Mouse (Mus musculus) gonadal fat pad, adult 2 months (tissue): Measurements from ENCODE around the gene Rpp21. TPM values are rescaled to one million over a fixed set of nuclear protein-coding genes. Genes with fewer than 3 reads are reported as not detected.
"Not testable (repeated sequence)": the region's sequence is repeated elsewhere in the genome, so short reads cannot be mapped to it uniquely, and the experiment has no call there.

Experiments
- DNase-seq: peaks from one replicate; pipeline ENCODE4 v3.0.0-alpha.2; 2012; ENCODE audit warnings: low read depth
- polyA plus RNA-seq: library from polyadenylated mRNA; depleted of rRNA; stranded (reverse); fragments of >200 nt; gene quantifications from 2 replicates; pipeline ENCODE4 v1.2.3, GENCODE M21; 2012; rRNA removed

Gene Rpp21
- polyA plus RNA-seq, 1 experiment, result 58.0 TPM

DNA sequence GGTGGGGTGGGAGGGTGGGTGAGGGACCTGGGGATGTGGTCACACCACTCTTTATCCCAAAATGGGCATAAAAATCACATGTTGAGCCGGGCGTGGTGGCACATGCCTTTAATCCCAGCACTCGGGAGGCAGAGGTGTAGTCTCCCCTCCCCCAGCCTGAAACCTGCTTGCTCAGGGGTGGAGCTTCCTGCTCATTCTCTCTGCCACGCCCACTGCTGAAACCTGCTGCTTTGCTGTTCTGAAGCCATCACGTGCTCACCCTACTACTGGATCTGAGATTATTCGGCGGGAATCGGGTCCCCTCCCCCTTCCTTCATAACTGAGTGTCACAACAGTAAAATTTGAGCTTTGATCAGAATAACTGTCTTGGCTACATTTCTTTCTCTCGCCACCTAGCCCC, 22.6 kb downstream of the Rpp21 start:
- not testable (repeated sequence) for DNase-seq

DNA sequence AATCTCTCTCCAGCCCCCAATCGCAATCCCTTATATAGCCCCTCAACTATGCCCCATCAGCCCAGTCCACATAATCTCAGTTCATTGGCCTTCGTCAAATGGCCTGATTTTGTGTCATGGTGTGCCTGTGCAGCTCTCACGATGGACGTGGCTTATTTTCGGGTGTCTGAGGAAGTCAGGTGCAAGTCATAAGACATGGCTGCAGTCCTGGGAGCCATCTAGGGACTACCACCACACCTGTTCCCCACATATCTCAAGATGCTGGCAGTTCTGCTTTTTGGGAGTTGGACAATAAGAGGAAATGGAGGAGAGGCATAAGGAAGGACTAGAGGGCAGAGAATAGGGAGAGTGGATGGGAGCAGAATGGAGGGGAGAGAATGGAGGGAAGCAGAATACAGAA, 24.3 kb downstream of the Rpp21 start:
- DNase-seq, result no peak

DNA sequence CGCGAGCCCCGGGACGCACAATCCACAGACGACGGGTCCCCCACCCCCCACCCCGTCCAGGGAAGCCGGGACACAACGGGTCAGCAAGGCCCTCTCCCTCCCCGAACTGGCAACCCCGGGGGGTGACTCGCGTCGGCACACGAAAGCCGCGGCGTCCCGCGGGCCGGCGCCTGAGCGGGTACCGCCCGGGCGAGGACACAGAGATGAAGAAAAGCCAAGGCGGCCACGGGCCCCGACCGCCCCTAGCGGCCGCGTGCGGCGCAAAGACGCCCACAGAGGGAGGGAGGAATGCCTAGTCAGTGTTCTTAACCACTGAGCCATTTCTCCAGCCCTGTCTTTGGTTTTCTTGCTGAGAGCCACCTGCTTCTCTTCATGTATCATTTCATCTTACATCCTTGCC, 26.6 kb downstream of the Rpp21 start:
- DNase-seq, result peak; percentile 49

DNA sequence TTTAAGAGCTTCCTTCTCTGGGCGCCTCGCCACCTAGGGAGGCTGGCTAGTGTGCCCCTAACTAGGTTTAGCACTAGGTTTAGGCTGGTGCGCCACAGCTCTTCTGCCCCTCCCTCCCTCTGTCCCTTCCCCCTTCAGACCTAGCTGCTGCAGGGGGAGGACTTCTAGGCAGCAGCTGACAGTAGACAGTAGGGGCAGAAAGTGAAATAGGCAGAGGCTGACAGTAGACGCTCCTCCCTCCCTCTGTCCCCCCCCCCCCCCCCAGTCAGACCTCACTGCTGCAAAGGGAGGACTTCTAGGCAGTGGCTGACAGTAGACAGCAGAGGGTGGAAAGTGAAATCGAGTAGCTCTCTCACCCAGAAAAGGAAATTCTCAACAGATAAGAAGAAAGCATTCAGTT, 28.8 kb downstream of the Rpp21 start:
- no peak for DNase-seq

DNA sequence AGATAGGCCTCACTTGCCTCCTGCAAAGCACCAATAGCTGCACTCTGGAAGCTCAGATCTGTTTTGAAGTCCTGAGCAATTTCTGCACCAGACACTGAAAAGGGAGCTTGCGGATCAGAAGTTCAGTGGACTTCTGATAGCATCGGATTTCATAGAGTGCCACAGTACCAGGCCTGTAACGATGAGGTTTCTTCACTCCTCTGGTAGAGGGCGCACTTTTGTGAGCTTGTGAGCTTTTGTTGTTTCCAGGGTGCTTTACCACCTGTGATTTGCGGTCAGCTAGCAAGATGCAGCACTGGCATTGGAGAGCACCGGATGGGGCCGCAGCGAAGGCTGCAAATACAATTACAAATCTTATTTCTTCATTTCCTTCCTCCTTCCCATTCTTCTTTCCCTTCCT, 30.9 kb downstream of the Rpp21 start:
- DNase-seq, result no peak

DNA sequence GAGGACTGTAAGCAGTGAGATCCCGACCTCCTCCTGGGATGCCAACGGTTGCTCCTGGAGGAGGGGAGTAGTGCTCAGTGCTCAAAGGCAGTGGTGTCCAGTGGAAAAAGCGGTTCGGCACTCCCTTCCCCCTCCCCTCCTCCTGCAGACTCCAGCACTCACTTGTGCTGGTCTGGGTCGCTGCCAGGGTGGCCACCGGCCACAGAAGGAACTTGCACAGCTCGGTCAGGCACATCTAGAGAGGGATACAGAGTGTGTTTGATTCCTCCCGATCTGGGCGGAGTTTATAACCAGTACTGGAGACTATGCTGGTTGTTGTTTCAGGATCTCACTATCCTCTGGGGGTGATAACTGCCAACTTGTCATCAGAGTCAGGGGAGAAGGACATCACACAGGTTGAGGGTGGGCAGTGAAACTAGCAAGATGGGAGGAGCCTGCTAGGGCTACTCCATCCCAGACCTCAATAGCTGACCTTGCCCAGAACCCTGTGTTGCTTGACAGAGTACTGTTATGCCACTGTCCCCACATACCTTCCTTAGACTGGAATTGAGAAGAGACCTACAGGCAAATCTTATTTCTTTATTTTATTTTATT, 32.5 kb downstream of the Rpp21 start:
- DNase-seq, result no peak

DNA sequence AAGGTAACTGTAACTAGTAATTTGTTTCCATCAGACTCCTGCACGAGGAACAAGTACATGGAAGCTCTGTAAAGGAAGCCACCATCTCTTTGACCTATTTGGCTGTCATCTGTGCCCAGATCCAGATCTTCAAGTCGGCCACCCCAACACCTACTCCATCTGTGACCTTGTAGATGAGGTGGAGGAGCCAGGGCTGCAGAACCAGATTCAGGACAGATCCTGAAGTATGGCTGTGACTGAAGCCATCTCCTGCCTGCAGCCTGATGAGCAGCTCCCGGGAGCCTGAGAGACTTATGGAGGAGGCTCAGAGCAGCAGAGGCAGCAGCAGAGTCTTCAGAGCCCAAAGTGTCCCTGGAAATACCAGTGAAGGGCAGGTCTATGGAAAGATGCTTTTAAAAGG, 33.4 kb downstream of the Rpp21 start:
- DNase-seq, result no peak

DNA sequence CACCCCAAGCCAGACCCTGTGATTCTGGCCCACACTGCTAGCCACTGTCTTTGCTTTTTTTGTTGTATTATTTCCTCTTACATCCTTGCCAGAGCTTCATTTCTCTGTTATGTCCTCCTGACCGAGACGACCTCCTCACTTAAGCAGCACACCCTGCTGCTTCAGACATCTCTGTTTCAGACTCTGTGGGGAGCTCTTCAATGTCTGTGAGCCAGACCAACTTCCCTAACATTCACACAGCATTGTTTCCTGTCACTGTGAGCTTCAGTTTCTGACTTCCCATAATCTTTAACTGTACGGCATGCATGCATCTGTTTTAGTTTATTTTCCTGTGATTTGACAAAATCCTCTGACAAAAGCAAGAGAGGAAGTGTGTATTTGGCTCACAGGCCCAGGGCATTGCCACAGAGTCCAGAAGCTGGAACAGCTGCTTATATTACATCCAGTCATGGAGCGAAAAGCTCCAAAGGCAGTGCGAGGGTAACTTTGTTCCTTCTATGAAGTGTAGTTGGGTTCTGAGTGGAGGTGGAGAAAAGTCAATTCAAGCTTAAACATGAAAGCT, 39.2 kb downstream of the Rpp21 start:
- DNase-seq, result no peak

DNA sequence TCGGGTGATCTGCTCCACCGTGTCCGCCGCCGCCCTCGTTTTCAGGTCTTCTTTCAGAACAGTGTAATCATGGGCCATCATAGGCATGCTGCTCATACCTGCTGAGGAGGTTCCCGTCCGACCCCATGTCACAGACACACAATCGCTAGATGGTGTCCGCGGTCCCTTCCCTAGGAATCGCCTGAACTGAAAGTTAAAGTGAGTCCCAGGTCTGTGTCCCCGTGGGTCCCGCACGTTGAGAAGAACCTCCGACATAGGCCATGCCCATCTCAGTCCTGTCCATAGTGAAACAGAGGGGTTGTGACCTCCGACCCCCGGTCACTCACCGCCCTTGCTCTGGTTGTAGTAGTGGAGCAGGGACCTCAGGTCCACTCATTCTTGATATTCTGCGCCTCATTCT, 42.3 kb downstream of the Rpp21 start:
- DNase-seq, result no peak

DNA sequence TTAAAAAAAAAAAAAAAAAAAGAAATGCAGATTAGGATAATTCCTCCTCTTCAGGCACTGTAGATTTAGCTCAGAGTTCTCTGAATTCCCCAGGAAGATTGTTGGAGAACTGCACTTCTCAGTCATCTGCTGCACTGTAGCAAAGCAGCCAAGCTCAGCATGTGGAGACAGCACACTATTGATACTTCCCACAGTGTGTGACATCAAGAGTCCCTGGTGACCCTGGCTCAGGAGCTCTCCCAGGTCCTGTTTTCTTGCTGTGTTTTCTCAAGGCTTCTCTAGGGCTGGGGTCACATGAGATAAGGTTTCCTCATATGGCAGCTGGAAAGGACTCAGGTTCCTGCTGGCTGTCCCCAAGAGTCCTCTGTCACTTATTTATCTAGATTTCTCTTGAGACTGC, 51.0 kb downstream of the Rpp21 start:
- no peak for DNase-seq

DNA sequence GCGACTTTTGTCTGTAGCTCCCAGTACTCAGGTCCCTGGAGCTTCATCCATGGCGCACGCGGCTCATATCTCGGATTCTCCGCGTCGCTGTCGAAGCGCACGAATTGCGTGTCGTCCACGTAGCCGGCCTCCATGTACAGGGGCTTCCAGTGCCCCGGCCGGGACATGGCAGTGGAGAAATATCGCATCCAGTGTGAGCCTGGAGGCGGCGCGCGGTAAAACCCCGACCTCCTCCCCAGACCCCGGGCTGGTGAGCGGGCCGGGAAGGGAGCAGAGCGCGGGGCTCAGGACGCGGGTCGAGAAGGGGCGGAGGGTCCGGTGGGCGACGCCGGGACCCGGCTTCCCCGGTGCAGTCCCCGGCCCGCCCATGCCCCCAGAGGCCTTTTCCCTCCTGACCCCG, 52.0 kb downstream of the Rpp21 start:
- no peak for DNase-seq

Other genes with a start within 250 kb of the Rpp21 start
- 1.1 and 1.7 TPM in 2 replicates for gene H2-T24, start 237.5 kb downstream of the Rpp21 start, polyA plus RNA-seq
- 86.4 and 99.4 TPM in 2 replicates for gene H2-T23, start 225.2 kb downstream of the Rpp21 start, polyA plus RNA-seq
- gene H2-T22, start 215.3 kb downstream of the Rpp21 start, polyA plus RNA-seq, result 59.2 and 59.6 TPM in 2 replicates
- gene Gm6034, start 215.1 kb downstream of the Rpp21 start, polyA plus RNA-seq, result 0.06 TPM in 1 of 2 replicates, not detected in the other
- gene Gm11127, start 199.7 kb downstream of the Rpp21 start, polyA plus RNA-seq, result 0.18 and 0.23 TPM in 2 replicates
- gene Gm19684, start 136.4 kb downstream of the Rpp21 start, polyA plus RNA-seq, result 0.08 and 0.19 TPM in 2 replicates
- not detected in 2 replicates for gene Gm7030, start 128.6 kb downstream of the Rpp21 start, polyA plus RNA-seq
- 0.16 and 0.28 TPM in 2 replicates for gene Gm8909, start 89.5 kb downstream of the Rpp21 start, polyA plus RNA-seq
- gene H2-T3, start 67.8 kb downstream of the Rpp21 start, polyA plus RNA-seq, result not detected in 2 replicates
- gene Trim39, start 14.2 kb upstream of the Rpp21 start, polyA plus RNA-seq, result 16.9 and 18.2 TPM in 2 replicates
- gene H2-M10.2, start 28.4 kb upstream of the Rpp21 start, polyA plus RNA-seq, result not detected in 2 replicates
- gene H2-M10.1, start 68.1 kb upstream of the Rpp21 start, polyA plus RNA-seq, result not detected in 2 replicates
- gene H2-M10.3, start 110.3 kb upstream of the Rpp21 start, polyA plus RNA-seq, result not detected in 2 replicates
- gene H2-M10.4, start 204.3 kb upstream of the Rpp21 start, polyA plus RNA-seq, result not detected in 2 replicates